Mouse (Mus musculus): Measurements from ENCODE around the gene Adamts20.
"Not testable (repeated sequence)": the region's sequence is repeated elsewhere in the genome, so short reads cannot be mapped to it uniquely, and the experiment has no call there.

Adamts20 gene

GRCm38 (mm10) chr15:94444437-94445136 lies 20.6 kb downstream of the Adamts20 start:
- no peak for DNase-seq (ENCODE audit: low read depth, low spot score)

- DNase-seq (ENCODE audit: low read depth, low spot score): no peak
Observed at GRCm38 (mm10) chr15:94444043-94444436, 21.2 kb downstream of the Adamts20 start.

GRCm38 (mm10) chr15:94443025-94443424 lies 22.2 kb downstream of the Adamts20 start:
- no peak for DNase-seq (ENCODE audit: low read depth, low spot score)

GRCm38 (mm10) chr15:94435532-94435931 lies 29.7 kb downstream of the Adamts20 start:
- no peak for DNase-seq (ENCODE audit: low read depth, low spot score)

DNA sequence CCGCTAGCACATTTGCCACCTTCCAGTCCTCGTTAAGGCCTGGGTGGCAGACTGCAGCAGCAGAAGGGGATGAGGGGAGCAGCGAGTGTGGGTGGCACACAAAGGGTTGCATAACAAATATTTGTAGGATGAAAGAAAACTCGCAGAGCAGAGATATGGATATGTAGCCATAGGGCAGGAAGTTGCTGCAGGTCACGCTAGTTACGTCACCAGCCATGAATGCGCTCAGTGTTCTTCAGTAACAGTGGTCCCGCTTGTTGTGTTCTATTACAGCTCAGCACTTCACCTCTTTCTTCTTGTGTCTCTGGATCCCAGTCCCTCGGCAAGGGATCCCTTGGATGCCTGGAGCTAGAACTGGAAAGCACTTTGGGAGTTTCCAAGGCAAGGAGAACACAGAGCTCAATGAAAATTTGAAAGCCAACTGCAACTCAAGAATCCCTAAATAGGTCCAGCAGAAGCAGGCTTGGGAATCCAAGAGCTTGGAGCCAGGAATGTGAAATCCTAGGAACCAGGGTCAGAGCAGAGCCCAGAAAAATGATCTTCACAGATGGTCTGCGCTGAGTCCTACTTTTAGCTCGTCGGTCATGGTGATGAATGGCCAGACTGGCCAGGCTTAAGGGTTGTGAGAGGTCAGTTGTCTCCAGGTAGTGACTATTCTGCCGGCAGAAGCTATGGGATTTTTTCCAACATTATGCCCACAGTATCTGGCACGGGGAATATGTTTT lies 34.4 kb downstream of the Adamts20 start:
- DNase-seq (ENCODE audit: low read depth, low spot score): no peak

DNA sequence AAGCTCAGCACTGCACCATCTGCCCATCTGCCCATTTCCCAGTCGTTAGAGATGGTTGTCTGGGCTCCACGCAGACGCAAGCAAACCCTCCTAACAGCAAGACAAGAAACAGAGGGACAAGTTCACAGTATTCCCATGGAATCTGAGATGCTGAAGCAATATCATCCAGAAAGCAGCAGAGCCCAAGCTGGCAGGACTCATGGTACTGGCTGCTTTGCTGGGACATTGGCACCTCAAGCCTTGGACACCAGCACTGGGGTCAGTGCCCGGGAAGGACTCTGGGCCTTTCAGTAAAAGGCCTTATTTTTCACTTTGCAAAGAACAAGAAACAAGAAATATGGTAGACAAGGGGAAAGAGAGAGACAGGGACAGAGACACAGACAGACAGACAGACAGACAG lies 36.5 kb downstream of the Adamts20 start:
- DNase-seq (ENCODE audit: low read depth, low spot score): no peak

DNA sequence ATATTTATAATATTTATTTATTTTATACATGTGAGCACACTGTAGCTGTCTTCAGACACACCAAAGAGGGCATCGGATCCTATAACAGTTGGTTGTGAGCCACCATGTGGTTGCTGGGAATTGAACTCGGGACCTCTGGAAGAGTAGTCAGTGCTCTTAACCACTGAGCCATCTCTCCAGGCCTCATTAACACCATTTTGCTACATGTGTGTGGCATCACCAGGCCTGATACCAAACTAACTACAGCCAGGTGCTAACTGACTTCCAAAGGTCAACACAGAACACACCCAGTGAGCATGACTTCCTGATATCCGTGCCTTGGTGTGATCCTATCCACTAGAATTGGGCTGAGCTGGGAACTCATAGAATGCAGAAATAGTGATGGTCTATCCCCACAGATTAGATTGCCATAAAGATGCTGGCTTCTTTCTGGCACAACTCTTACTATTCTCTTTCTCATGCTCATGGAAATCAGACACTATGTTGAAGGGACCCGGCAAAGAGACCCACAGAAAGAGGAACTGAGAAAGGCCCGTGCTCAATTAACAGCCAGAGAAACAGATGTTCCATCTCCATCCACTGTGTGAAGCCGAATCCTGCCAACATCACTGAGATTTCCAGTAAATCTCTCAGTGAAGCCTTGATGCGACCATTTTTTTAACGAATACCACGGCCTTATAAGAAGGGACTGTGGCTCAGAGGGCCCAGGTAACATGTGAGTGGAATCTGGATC lies 37.6 kb downstream of the Adamts20 start:
- no peak for DNase-seq (ENCODE audit: low read depth, low spot score)

DNA sequence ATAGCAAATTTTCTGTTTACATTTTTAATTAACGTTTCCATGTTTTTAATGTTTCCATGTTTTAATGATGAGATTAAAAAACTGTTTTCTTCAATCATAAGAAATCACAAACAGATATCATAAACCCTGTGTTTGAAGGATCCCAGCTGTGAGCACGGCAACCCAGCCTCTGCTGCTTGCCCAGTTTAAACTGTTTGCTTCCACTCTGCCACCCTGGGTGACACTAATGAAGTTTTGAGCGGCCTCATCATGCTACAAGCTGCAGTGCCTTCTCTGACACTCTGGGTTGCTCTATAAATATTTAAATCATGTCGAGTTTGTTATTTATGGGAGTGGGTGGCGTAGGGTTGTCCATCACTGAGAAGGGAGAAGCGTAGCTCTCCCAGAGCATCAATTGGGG lies 44.7 kb downstream of the Adamts20 start:
- no peak for DNase-seq (ENCODE audit: low read depth, low spot score)

- DNase-seq (ENCODE audit: low read depth, low spot score): no peak
Observed at GRCm38 (mm10) chr15:94419167-94419566, 46.1 kb downstream of the Adamts20 start.

DNA sequence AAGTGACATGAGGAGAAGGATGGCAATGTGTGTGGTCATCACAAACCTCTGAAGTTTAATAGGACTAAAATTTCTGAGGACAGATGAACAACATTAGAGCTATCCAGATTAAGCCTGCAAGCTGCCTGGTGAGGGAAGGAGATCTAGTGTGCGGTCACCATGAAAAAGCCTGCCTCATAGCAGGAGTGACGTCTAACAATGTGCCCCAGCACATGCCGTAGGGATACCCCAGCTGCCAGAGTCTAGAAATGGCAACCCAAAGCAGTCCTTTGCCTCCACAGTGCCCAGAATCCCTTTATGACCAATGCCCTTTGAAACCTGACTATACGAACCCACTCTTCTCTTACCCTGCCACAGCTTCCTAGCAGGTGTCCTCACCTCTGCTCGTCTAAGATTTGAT lies 46.8 kb downstream of the Adamts20 start:
- DNase-seq (ENCODE audit: low read depth, low spot score): no peak

GRCm38 (mm10) chr15:94417216-94418155 lies 47.7 kb downstream of the Adamts20 start:
- no peak for DNase-seq (ENCODE audit: low read depth, low spot score)

DNA sequence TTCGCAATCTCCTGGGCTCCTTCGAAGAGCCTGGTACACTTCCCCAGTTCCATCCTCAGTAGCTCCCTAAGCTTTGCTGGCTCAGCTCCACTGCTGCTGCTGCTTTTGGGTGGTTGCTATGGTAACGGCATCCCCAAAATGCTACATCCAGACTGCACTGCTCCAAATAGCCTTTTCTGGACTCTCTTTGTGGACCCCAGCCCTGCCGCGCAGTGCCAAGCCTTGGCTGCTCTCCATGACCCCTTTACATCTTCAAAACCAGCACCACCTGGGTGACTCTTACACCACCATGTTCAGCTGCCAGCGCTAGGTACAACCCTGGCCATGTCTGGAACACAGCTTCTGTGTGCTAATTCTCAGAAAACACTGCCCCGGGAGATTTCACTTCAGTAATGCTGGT lies 55.4 kb downstream of the Adamts20 start:
- DNase-seq (ENCODE audit: low read depth, low spot score): no peak

DNA sequence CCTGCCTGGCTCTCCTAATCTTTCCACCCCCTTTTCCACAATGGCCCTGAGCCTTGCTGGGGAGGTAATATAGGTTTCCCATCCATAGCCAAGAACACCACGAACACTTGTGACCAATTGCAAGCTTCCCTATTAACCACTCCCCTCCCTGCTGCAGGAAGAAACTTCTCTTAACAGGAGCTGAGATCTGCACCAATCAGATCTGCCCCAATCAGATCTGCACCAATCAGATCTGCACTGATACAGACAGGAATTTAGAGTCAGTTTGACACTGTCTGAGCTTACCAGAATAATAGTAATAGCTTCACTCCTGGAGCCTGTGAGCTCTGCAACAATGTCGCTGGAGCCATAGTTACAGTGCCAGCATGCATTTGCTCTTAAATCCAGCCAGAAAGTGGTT lies 58.9 kb downstream of the Adamts20 start:
- no peak for DNase-seq (ENCODE audit: low read depth, low spot score)

GRCm38 (mm10) chr15:94404071-94404545 lies 61.1 kb downstream of the Adamts20 start:
- DNase-seq (ENCODE audit: low read depth, low spot score): peak; percentile 70

DNA sequence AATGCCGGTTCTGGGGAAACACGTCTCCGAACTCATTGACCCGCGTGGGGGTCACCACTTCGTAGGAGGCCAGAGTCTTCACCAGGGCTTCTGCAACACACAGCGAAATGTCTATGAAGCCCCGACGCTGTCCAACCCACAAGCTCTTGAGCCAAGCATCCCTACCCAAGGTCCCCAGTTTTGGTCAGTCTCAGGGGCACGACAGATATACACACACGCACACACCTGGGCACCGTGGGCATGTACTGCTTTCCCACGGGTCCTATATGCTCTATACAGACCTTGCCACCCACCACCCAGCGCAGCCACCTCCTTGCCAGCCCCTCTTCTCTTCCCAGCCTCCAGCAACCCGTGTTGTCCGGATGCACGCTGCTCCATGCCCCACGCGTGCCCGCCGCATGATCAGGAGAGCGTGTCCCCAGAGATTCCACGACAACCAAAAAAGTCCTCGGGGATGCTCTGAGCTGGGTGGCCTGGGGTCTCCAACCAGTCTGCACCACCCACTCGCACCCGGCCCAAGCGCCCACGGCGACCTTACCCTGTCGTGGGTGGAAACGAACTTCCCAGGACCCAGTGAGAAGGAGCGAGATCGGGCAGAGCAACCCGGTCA lies 61.7 kb downstream of the Adamts20 start:
- DNase-seq (ENCODE audit: low read depth, low spot score): no peak

- no peak for DNase-seq (ENCODE audit: low read depth, low spot score)
Observed at GRCm38 (mm10) chr15:94403018-94403417, 62.2 kb downstream of the Adamts20 start.

- no peak for DNase-seq (ENCODE audit: low read depth, low spot score)
Observed at GRCm38 (mm10) chr15:94392737-94393136, 72.5 kb downstream of the Adamts20 start.

DNA sequence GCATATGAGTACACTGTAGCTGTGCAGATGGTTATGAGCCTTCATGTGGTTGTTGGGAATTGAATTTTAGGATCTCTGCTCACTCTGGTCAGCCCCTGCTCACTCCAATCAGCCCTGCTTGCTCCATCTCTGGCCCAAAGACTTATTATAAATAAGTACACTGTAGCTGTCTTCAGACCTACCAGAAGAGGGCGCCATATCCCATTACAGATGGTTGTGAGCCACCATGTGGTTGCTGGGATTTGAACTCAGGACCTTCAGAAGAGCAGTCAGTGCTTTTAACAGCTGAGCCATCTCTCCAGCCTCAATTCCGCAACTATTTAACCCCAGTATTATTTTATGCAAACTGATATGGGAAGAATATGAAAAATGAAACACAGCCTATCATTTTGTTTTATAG lies 75.1 kb downstream of the Adamts20 start:
- DNase-seq (ENCODE audit: low read depth, low spot score): not testable (repeated sequence)

- DNase-seq (ENCODE audit: low read depth, low spot score): no peak
Observed at GRCm38 (mm10) chr15:94379425-94379824, 85.8 kb downstream of the Adamts20 start.

DNA sequence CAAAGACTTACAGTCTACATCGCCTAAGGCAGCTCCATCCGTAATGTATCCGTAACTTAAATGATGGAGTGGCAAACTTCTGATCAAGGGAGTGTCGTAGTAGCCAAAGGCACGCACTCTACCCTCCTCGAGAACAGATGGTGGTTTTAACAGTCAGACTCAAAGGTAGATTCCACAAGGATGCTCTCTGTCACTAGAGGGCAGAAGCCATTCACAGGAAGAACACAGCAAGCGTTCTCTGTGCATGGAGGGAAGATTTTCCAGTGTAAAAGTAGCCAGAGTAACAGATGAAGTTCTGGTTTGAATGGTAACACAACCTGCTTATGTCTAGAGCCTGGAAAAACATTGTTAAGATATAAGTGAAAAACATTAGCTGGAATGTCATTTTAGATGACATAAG lies 92.7 kb downstream of the Adamts20 start:
- DNase-seq (ENCODE audit: low read depth, low spot score): no peak

- no peak for DNase-seq (ENCODE audit: low read depth, low spot score)
Observed at GRCm38 (mm10) chr15:94349052-94349451, 116.2 kb downstream of the Adamts20 start.

Measured in retina, postnatal 7 days (tissue).